Mouse (Mus musculus) gastrocnemius, adult 2 months (tissue): ENCODE data around the gene Stk40. TPM values are rescaled to one million over a fixed set of nuclear protein-coding genes. Genes with fewer than 3 reads are reported as not detected.
"Not testable (repeated sequence)": the region's sequence is repeated elsewhere in the genome, so short reads cannot be mapped to it uniquely, and the experiment has no call there.

Source experiments
- DNase-seq: peaks from one replicate; pipeline ENCODE4 v3.0.0; 2022
- H3K27ac ChIP-seq: fragments of 200-600 bp; 2 replicates; pipeline ENCODE4 v1.8.1; 2022; ENCODE audit warnings: mild to moderate bottlenecking
- H3K4me3 ChIP-seq: fragments of 200-600 bp; 2 replicates; pipeline ENCODE4 v1.8.1; 2022; ENCODE audit warnings: mild to moderate bottlenecking, moderate library complexity
- CTCF ChIP-seq: fragments of 200-600 bp; IDR thresholded peaks from 2 replicates; pipeline ENCODE4 v1.8.1; 2022; ENCODE audit warnings: antibody characterized with exemption, mild to moderate bottlenecking, moderate library complexity
- intact Hi-C: fragments of 180-260 bp; cut with DNase I; formaldehyde crosslinking; loops from one replicate; pipeline ENCODE4 v1.15.1; 2025
- total RNA-seq, 2 experiments: library from RNA; stranded (reverse); gene quantifications; 2 replicates each; pipeline ENCODE4 v1.2.3; 2021

Stk40 gene
- total RNA-seq, 2 experiments from 2014 or later, result 102 to 108 TPM

DNA sequence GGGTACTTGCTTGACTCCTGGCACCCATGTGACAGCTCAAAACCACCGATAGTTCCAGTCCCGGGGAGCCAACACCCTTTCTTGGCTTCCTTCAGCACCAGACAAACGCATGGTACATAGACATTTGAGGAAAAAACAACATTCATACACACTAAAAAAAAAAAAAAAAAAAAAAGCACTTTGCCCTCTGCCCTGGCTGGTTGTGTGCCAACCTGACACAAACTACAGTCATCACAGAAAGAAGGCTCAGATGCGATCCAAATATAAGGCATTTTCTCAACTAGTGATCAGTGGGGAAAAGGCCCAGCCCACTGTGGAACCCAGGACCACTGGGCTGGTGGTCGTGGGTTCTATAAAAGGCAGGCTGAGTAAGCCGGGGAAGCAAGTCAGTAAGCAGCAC lies 65.1 kb downstream of the Stk40 start:
- Histone ChIP-seq H3K27ac (no peak overlapping the region; the same call in 1 of the 2 replicates), H3K4me3 (no peak overlapping the region)
- DNase-seq, result no peak
- TF ChIP-seq CTCF, result no peak
- intact Hi-C loops, result no loop called here

DNA sequence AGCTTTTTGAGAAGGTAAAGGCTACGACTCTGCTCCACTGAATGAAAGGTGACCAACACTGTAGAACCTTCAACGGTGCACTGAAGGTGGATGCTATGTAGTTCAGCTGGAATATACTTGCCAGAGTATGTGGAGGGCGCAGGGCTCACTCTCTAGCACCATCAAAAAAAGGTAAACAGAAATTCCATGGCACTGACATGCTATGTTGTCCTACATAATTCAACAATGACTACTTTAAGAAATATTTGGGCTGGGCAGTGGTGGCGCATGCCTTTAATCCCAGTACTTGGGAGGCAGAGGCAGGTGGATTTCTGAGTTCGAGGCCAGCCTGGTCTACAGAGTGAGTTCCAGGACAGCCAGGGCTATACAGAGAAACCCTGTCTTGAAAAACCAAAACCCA lies 67.0 kb downstream of the Stk40 start:
- intact Hi-C loops, result not testable (repeated sequence)

DNA sequence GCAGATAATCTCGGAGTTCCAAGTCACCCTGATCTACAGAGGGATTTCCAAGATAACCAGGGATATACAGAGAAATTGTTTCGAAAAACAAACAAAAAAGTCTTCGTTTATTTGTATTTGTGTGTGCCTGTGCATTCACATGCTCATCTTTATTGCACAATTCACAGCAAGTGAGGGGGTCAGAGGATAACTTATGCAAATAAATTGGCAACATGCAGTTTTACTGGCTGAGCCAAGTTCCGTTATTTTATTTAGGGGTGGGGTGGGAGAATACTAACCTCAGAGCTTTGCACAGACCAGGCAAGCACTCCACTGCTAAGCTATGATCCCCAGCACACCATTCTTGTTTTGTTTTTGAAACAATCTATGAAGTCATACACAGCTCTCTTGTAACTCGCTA lies 70.0 kb downstream of the Stk40 start:
- no peak for DNase-seq
- H3K27ac ChIP-seq, result no peak overlapping the region
- intact Hi-C loops, result no loop called here
- TF ChIP-seq CTCF, result no peak
- no peak overlapping the region for H3K4me3 ChIP-seq

More for the DNA sequence above, 67.0 kb downstream of the Stk40 start:
- DNase-seq, H3K4me3 ChIP-seq, H3K27ac ChIP-seq: not testable (repeated sequence)

DNA sequence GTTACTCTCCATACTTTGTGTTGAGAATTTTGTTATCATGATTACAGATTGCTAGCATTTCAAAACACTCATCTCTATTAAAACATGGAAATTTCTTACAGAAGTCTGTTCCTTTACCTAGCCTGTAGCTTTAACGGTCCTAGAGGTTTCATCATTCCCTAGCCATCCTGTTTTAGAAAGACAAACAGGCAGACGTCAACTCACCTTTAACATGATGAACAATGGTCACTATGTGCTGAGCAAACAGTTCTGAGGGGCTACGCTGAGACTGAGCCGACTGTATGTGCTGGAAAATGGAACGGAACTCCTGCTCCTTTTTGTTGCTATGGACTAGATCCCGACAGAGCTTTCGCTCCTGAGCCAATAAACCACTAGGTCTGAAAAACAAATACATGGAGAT lies 72.2 kb downstream of the Stk40 start:
- intact Hi-C loops, DNase-seq, H3K27ac ChIP-seq, H3K4me3 ChIP-seq: not testable (repeated sequence)

DNA sequence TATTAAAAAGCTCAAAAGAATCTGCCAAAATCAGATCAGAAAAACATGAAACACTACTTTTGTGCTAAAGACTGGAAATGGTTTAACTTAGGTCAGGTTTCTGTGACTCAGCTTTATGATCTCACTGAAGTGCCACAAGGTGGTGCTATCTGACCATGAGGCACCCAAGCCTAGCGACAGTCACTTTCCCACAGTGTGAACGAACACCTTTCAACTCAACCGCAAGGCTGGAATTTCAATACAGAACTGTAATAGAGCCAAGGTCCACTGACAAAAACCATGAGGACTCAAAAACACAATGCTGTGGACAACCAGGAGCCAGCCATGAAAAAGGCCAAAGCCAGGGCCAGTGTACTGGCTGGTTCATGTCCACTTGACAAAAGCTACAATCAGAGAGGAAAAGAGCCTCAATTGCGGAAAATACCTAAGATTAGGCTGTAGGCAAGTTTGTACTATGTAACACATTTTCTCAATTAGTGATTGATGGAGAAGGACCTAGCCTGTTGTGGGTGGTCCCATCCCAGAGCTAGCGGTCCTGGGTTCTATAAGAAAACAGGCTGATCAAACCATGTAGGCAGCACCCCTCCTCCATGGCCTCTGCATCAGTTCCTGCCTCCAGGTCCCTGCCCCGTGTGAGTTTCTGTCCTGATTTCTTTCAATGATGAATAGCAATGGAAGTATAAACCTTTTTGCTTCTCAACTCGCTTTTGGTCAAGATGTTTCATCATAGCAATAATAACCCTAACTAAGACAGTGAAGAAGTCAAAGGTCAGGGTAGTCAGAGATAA lies 77.6 kb downstream of the Stk40 start:
- Histone ChIP-seq H3K4me3 (no peak overlapping the region), H3K27ac (peak overlapping the region; percentile 61)
- intact Hi-C loops, result loop anchor here (5.0 kb wide), 2 partner anchors 46 to 131 kb away; no protein-coding TSS in a partner anchor
- DNase-seq, result peak; percentile 53
- peak; percentile 87 for TF ChIP-seq CTCF

DNA sequence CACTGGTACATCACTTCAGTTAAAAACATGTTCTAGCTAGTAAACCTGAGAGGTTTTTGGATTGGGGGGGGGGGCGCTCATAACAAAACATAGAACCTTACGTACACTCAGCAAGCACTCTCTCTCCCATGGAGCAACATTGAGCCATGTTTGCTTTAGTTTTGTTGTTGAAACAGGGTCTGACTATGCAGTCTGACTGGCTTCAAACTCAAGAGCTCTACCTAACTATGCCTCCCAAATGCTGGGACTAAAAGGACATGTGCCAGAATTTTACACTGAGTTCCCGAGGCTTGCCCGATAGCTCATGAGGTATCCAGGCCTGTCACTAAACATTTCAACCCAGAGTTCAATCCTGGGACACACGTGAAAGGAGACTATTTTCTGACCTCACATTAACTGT lies 79.3 kb downstream of the Stk40 start:
- DNase-seq, result no peak
- no peak overlapping the region for H3K27ac ChIP-seq
- H3K4me3 ChIP-seq, result no peak overlapping the region
- no peak for TF ChIP-seq CTCF
- intact Hi-C loops, result loop anchor here (2.0 to 5.0 kb wide), 3 partner anchors 44 to 129 kb away; no protein-coding TSS in a partner anchor

DNA sequence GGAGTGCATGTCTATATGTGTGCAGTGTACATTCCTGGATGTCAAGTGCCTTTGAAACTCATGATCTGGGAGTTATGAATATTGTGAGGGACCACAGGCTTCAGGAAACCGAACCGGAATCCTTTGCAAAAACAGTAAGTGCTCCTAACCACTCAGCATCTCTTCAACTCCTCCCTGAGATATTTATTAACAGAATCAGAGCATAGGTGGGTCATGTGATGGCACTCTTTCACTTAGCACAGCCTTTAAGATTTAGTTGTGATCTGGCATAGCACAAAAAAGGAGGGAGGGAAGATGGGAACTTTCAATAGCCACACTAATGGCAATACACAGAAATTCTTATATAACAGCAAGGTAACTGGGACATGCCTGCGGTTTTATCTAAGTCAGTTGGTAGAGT lies 83.3 kb downstream of the Stk40 start:
- peak overlapping the region; percentile 50; the same call in 1 of the 2 replicates for H3K27ac ChIP-seq
- TF ChIP-seq CTCF, result no peak
- no peak overlapping the region for H3K4me3 ChIP-seq
- intact Hi-C loops, result no loop called here
- no peak for DNase-seq

Other genes with a start within 250 kb of the Stk40 start
- under 1 TPM; 0.17 to 0.26 TPM for gene Csf3r, start 79.4 kb upstream of the Stk40 start, total RNA-seq
- 10 to 100 TPM; 72.3 to 86.8 TPM for gene Mrps15, start 57.0 kb upstream of the Stk40 start, total RNA-seq
- gene Oscp1, start 45.4 kb upstream of the Stk40 start, total RNA-seq, result 1 to 10 TPM; 2.3 to 3.7 TPM
- 1 to 10 TPM; 7.3 to 7.4 TPM for gene Lsm10, start 7.3 kb upstream of the Stk40 start, total RNA-seq
- gene Eva1b, start 43.8 kb downstream of the Stk40 start, total RNA-seq, result 1 to 10 TPM; 2.9 to 4.4 TPM
- 1 to 10 TPM in 1 of 2 experiments, under 1 TPM in 1; 0.97 to 1.2 TPM for gene Sh3d21, start 59.5 kb downstream of the Stk40 start, total RNA-seq
- 100 to 1,000 TPM; 102 to 108 TPM for gene Thrap3, start 98.8 kb downstream of the Stk40 start, total RNA-seq
- 100 to 1,000 TPM; 177 to 199 TPM for gene Map7d1, start 152.4 kb downstream of the Stk40 start, total RNA-seq
- gene Trappc3, start 158.4 kb downstream of the Stk40 start, total RNA-seq, result 10 to 100 TPM; 18.6 to 24.3 TPM
- 1 to 10 TPM in 1 of 2 experiments, under 1 TPM in 1; 0.74 to 6.0 TPM for gene Col8a2, start 182.8 kb downstream of the Stk40 start, total RNA-seq
- 1 to 10 TPM; 9.3 to 9.5 TPM for gene Adprhl2, start 217.7 kb downstream of the Stk40 start, total RNA-seq
- under 1 TPM in 1 of 2 experiments, not detected in 1; 0.64 TPM for gene Tekt2, start 221.7 kb downstream of the Stk40 start, total RNA-seq